Mouse (Mus musculus) intestine, postnatal 0 days (tissue): ENCODE data around the gene Nfya. TPM values are rescaled to one million over a fixed set of nuclear protein-coding genes. Genes with fewer than 3 reads are reported as not detected.

Experiments used
- ATAC-seq: fragments of 200-750 bp; cut with Nextera tagmentation; 2 replicates; pipeline ENCODE4 v1.8.0; 2017; ENCODE audit warnings: mild to moderate bottlenecking, moderate TSS enrichment, moderate library complexity
- H3K27ac ChIP-seq: fragments of 300-500 bp; sonication (generic); 2 replicates; pipeline ENCODE4 v1.5.1; 2014; ENCODE audit warnings: mild to moderate bottlenecking, low read depth, low read length, moderate library complexity
- H3K27me3 ChIP-seq: fragments of 300-500 bp; sonication (generic); replicated peaks from 2 replicates; pipeline ENCODE4 v1.6.1; 2014; ENCODE audit warnings: low read length, mixed read lengths; ENCODE audit not compliant: control insufficient read depth, insufficient read depth
- H3K36me3 ChIP-seq: fragments of 300-500 bp; sonication (generic); 2 replicates; pipeline ENCODE4 v1.6.1; 2014; ENCODE audit warnings: mild to moderate bottlenecking, moderate library complexity; ENCODE audit not compliant: control insufficient read depth, insufficient read depth
- H3K4me1 ChIP-seq: fragments of 300-500 bp; sonication (generic); replicated peaks from 2 replicates; pipeline ENCODE4 v1.6.1; 2014; ENCODE audit warnings: antibody characterized with exemption, low read length, mixed read lengths; ENCODE audit not compliant: control insufficient read depth, insufficient read depth
- H3K4me2 ChIP-seq: fragments of 300-500 bp; sonication (generic); replicated peaks from 2 replicates; pipeline ENCODE4 v1.6.1; 2014; ENCODE audit warnings: low read depth, mild to moderate bottlenecking, moderate library complexity
- H3K4me3 ChIP-seq: fragments of 300-500 bp; sonication (generic); 2 replicates; pipeline ENCODE4 v1.5.1; 2014; ENCODE audit warnings: low read depth, low read length
- H3K9ac ChIP-seq: fragments of 300-500 bp; sonication (generic); 2 replicates; pipeline ENCODE4 v1.6.1; 2014; ENCODE audit warnings: mild to moderate bottlenecking, low read depth, low read length
- H3K9me3 ChIP-seq: fragments of 300-500 bp; sonication (generic); 2 replicates; pipeline ENCODE4 v1.6.1; 2016; ENCODE audit warnings: mixed run types; ENCODE audit not compliant: control insufficient read depth
- CTCF ChIP-seq: sonication (generic); IDR thresholded peaks from 2 replicates; pipeline ENCODE4 v1.5.1; 2016; ENCODE audit warnings: low read depth, mild to moderate bottlenecking, control low read depth, antibody characterized with exemption, moderate library complexity
- whole genome bisulfite sequencing: fragments of 180-500 bp; shearing (Covaris S2); extraction: QIAGEN DNeasy Blood & Tissue Kit; methylation state at CpG from one replicate; pipeline ENCODE4 v1.1.7; 2014; 5-methylcytosine and 5-hydroxymethylcytosine counted together
- polyA plus RNA-seq: library from polyadenylated mRNA; unstranded; fragments of >200 nt; fragmentation: Nextera tagmentation; extraction: Ambion mirVana; gene quantifications from 2 replicates; pipeline ENCODE4 v1.2.1, GENCODE M21; 2015

Gene Nfya
- polyA plus RNA-seq, 1 experiment from 2014 or later: 3.8 TPM

- no peaks in the 10 kb centered on the region for H3K27me3 ChIP-seq
- no peaks in the 10 kb centered on the region for H3K9me3 ChIP-seq
- TF ChIP-seq CTCF: no peak
- ATAC-seq: no peak
- peak overlapping the region; percentile 92 for H3K9ac ChIP-seq
- H3K27ac ChIP-seq: peak overlapping the region; percentile 100
- H3K4me3 ChIP-seq: peak overlapping the region; percentile 87
- 4% methylated on average over 8 of the region's 8 CpGs for WGBS
- peak overlapping the region; percentile 86 for H3K4me2 ChIP-seq
- H3K4me1 ChIP-seq: peaks cover 15% of the 10 kb centered on the region; the same call in 1 of the 2 replicates
- H3K36me3 ChIP-seq: peaks cover 11% of the 10 kb centered on the region
These were observed 1.7 kb downstream of the Nfya start for GRCm38 (mm10) chr17:48407910-48408525.

DNA sequence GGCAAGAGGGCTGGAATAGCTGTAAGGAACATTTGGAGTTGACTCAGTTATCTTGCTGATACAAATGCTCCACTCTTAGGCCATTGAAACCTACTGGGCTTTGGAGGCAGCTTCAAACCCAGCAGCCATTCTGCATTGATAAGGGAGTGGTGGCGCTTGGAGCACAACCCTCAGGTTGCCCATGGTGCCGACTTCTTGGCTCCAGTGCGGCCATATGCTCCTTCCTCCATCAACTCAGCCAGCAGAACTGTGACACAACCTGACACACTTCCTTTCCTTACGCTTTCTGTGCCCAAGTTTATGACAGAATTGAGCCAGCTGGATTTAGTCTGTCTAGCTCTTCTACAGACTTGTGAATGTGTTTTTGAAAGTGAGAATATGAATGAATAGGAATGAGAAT is 2.6 kb downstream of the Nfya start:
- ATAC-seq: no peak
- H3K4me1 ChIP-seq: peaks cover 15% of the 10 kb centered on the region; the same call in 1 of the 2 replicates
- no peak for TF ChIP-seq CTCF
- H3K4me2 ChIP-seq: no peak overlapping the region
- no peak overlapping the region for H3K27ac ChIP-seq
- no peaks in the 10 kb centered on the region for H3K27me3 ChIP-seq
- H3K9me3 ChIP-seq: no peaks in the 10 kb centered on the region
- 0 out of 2 replicates have a peak, but pooled peaks cover 5% of the 10 kb centered on the region for H3K36me3 ChIP-seq
- no peak overlapping the region for H3K9ac ChIP-seq
- no peak overlapping the region for H3K4me3 ChIP-seq
- 67% methylated on average over 4 of the region's 4 CpGs for WGBS

- Histone ChIP-seq H3K27ac (no peak overlapping the region), H3K9ac (no peak overlapping the region), H3K9me3 (no peaks in the 10 kb centered on the region), H3K36me3 (peaks cover 7% of the 10 kb centered on the region; the same call in 1 of the 2 replicates), H3K4me2 (no peak overlapping the region), H3K27me3 (no peaks in the 10 kb centered on the region), H3K4me1 (peaks cover 12% of the 10 kb centered on the region; the same call in 1 of the 2 replicates), H3K4me3 (no peak overlapping the region)
- ATAC-seq: no peak
- TF ChIP-seq CTCF: no peak
- WGBS: 79% methylated on average over 1 of the region's 1 CpGs
These were observed 5.0 kb downstream of the Nfya start for GRCm38 (mm10) chr17:48404706-48405105.

- 66% methylated on average over 2 of the region's 2 CpGs for WGBS
- Histone ChIP-seq H3K27me3 (no peaks in the 10 kb centered on the region), H3K27ac (no peak overlapping the region), H3K4me3 (no peak overlapping the region), H3K9ac (no peak overlapping the region), H3K4me1 (peaks cover 12% of the 10 kb centered on the region; the same call in 1 of the 2 replicates), H3K36me3 (peaks cover 14% of the 10 kb centered on the region), H3K9me3 (no peaks in the 10 kb centered on the region), H3K4me2 (no peak overlapping the region)
- TF ChIP-seq CTCF: no peak
- ATAC-seq: no peak
These were observed 5.9 kb downstream of the Nfya start for GRCm38 (mm10) chr17:48403848-48404247.

GRCm38 (mm10) chr17:48402751-48403150 is 7.0 kb downstream of the Nfya start:
- Histone ChIP-seq H3K4me3 (no peak overlapping the region), H3K4me2 (no peak overlapping the region), H3K9me3 (no peaks in the 10 kb centered on the region), H3K9ac (no peak overlapping the region), H3K27me3 (no peaks in the 10 kb centered on the region), H3K27ac (no peak overlapping the region), H3K36me3 (peaks cover 24% of the 10 kb centered on the region), H3K4me1 (0 out of 2 replicates have a peak, but pooled peaks cover 7% of the 10 kb centered on the region)
- 82% methylated on average over 3 of the region's 3 CpGs for WGBS
- no peak for TF ChIP-seq CTCF
- no peak for ATAC-seq

DNA sequence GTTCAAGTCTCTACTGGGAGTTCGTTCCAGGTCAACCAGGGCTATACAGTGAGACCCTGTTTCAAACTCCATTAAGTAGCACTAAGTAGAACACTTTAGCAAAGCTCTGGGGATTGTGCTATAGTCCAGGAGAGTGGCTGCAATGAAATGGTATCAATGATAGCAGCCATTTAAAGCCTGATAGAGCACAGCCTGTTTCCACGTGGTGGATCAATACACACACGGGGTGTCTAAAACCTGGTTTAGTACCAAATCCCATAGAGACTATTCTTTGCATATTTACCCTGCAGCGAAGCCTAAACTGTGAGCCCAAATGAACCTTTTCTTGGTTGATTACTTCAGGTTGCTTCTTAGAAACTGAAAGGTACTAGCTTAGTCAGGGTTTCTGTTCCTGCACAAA is 8.0 kb downstream of the Nfya start:
- Histone ChIP-seq H3K4me2 (no peak overlapping the region), H3K4me1 (no peaks in the 10 kb centered on the region), H3K9ac (no peak overlapping the region), H3K36me3 (peaks cover 26% of the 10 kb centered on the region), H3K27ac (no peak overlapping the region), H3K27me3 (no peaks in the 10 kb centered on the region), H3K9me3 (no peaks in the 10 kb centered on the region), H3K4me3 (no peak overlapping the region)
- WGBS: 73% methylated on average over 4 of the region's 4 CpGs
- TF ChIP-seq CTCF: no peak
- ATAC-seq: no peak

DNA sequence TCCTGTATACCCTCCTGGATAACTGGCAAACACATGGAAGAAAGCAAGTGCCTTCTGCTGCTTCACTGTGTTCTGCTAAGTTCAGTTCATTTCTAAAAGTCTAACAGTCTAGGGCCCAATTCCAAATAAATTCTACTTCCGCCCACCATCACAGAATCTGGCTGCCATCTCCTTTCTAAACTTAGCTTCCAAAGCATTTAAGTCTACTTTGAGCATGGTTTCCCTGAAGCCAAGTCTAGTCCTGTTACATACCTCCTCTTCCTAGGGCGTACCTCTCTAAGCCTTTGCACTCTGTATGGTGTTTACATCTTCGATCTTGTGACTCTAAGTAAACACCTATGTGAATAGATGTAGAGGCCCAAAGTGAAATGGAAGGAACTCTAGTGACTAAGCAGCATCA is 17.1 kb downstream of the Nfya start:
- H3K4me2 ChIP-seq: no peak overlapping the region
- H3K9ac ChIP-seq: no peak overlapping the region
- H3K27ac ChIP-seq: peak overlapping the region; percentile 58; the same call in 1 of the 2 replicates
- no peak for TF ChIP-seq CTCF
- 88% methylated on average over 3 of the region's 3 CpGs for WGBS
- ATAC-seq: no peak
- no peaks in the 10 kb centered on the region for H3K9me3 ChIP-seq
- H3K4me3 ChIP-seq: no peak overlapping the region
- H3K36me3 ChIP-seq: peaks cover 83% of the 10 kb centered on the region
- H3K4me1 ChIP-seq: no peaks in the 10 kb centered on the region
- no peaks in the 10 kb centered on the region for H3K27me3 ChIP-seq
